8 mouse cellular contexts compared by ENCODE assay signal in the genomic region with DNA sequence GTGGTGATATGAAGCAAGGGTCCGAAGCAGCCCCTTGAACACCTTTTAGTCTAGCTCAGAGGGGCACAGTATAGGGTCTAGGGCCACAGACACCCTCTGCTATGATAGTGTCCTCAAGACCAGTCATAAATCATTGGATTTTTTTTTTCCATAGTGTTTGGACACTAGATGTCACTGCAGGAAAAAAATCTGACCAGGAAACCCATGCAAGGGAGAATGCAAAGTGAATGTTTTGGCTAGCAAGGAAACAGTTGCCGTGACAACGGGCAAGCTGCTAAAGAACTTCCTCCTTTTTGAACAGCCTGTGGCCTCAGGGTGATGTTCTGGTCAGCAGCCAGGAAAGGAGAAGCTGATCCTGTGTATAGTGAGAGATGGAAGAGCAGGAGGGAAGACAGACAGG.
DNase-seq lines count a peak whose midpoint lies in the region; ATAC-seq and TF ChIP-seq lines count a peak whose summit lies in the region.

No protein-coding gene starts in this region.

- peak; percentile 86 for ATAC-seq in forebrain, postnatal 0 days
- peak; percentile 75 for ATAC-seq in hindbrain, embryonic 12.5 days (ENCODE audit: low FRiP score)
- ATAC-seq in inflammation-experienced regulatory T-cells, adult 6 months, result no peak

- H3K4me3 ChIP-seq in forebrain, postnatal 0 days (ENCODE audit: low read depth, low read length), result no peak overlapping the region
- H3K4me3 ChIP-seq in hindbrain, embryonic 12.5 days, result no peak overlapping the region

- no peak overlapping the region for H3K9ac ChIP-seq in forebrain, postnatal 0 days
- H3K9ac ChIP-seq in hindbrain, embryonic 12.5 days, result no peak overlapping the region

- H3K36me3 ChIP-seq in forebrain, postnatal 0 days (ENCODE audit: insufficient read depth), result no peaks in the 10 kb centered on the region
- H3K36me3 ChIP-seq in hindbrain, embryonic 12.5 days, result no peaks in the 10 kb centered on the region

- no peak overlapping the region for H3K27ac ChIP-seq in forebrain, postnatal 0 days (ENCODE audit: low read depth, low read length)
- no peak overlapping the region for H3K27ac ChIP-seq in hindbrain, embryonic 12.5 days

- 0 out of 2 replicates have a peak, but pooled peaks cover 2% of the 10 kb centered on the region for H3K4me1 ChIP-seq in forebrain, postnatal 0 days (ENCODE audit: insufficient read depth)
- H3K4me1 ChIP-seq in hindbrain, embryonic 12.5 days, result peaks cover 7% of the 10 kb centered on the region

- no peaks in the 10 kb centered on the region for H3K9me3 ChIP-seq in forebrain, postnatal 0 days (ENCODE audit: low read length)
- H3K9me3 ChIP-seq in hindbrain, embryonic 12.5 days (replicated peaks), result no peaks in the 10 kb centered on the region

- H3K4me2 ChIP-seq in forebrain, postnatal 0 days (ENCODE audit: low read depth), result no peak overlapping the region
- H3K4me2 ChIP-seq in hindbrain, embryonic 12.5 days (replicated peaks), result no peak overlapping the region

- no peaks in the 10 kb centered on the region for H3K27me3 ChIP-seq in forebrain, postnatal 0 days (ENCODE audit: insufficient read depth, low read length)
- H3K27me3 ChIP-seq in hindbrain, embryonic 12.5 days, result no peaks in the 10 kb centered on the region

- 31% methylated on average over 3 of the region's 3 CpGs for WGBS in forebrain, postnatal 0 days
- 37% methylated on average over 3 of the region's 3 CpGs for WGBS in hindbrain, embryonic 12.5 days

- TF ChIP-seq CTCF in forebrain, postnatal 0 days (IDR thresholded peaks at IDR 0.05; ENCODE audit: low read depth), result peak; percentile 83

- DNase-seq in R1 (ENCODE audit: low read depth, low spot score), result peak; percentile 61
- DNase-seq in cerebellum, adult 18-20 months, result peak; percentile 63 to 72
- DNase-seq in forebrain, postnatal 0 days, result peak; percentile 90
- peak; percentile 70 to 72 for DNase-seq in layer of hippocampus, postnatal 10 days (ENCODE audit: low spot score in 2 of 2)
- DNase-seq in lung, postnatal 25 days (ENCODE audit: low spot score), result peak; percentile 87
- DNase-seq in right cerebral cortex, postnatal 10 days (ENCODE audit: low spot score in 2 of 2), result peak; percentile 84 to 92
